Mouse (Mus musculus): ENCODE measurements around the gene Map3k11.

- TF ChIP-seq EP300 (IDR thresholded peaks at IDR 0.05; ENCODE audit: low read depth in 1 of 2, low read length in 2 of 2) (no peak), NRF1 (IDR thresholded peaks at IDR 0.05; ENCODE audit: insufficient read depth, low read depth, low read length, poor library complexity, severe bottlenecking) (no peak), CTCF (IDR thresholded peaks at IDR 0.05 in 2 of 3, conservative IDR thresholded peaks at IDR 0.05 in 1 of 3; ENCODE audit: control insufficient read depth in 1 of 3, insufficient read depth in 1 of 3, low read depth in 2 of 3, low read length in 3 of 3, poor library complexity in 1 of 3, severe bottlenecking in 1 of 3) (no peak), MAX (IDR thresholded peaks at IDR 0.05; ENCODE audit: low read length) (no peak)
Observed at GRCm38 (mm10) chr19:5704163-5704800, 15.7 kb downstream of the Map3k11 start, which contains the start of gene Kcnk7.
